Mouse (Mus musculus): Measurements from ENCODE around the gene Medag. TPM values are rescaled to one million over a fixed set of nuclear protein-coding genes. Genes with fewer than 3 reads are reported as not detected.

The Medag gene
- polyA plus RNA-seq, 1 experiment from 2014 or later: 0.13 TPM

- no peaks in the 10 kb centered on the region for H3K27me3 ChIP-seq
- DNase-seq (ENCODE audit: low read depth, low spot score) (no peak), ATAC-seq (no peak)
- POLR2A ChIA-PET: interaction anchor here (0.8 kb wide), 1 partner anchor 9 kb away, joined by 4 read pairs; no protein-coding TSS in a partner anchor
- TF ChIP-seq CTCF (IDR thresholded peaks at IDR 0.05): no peak
- in situ Hi-C loops (cut with MboI; ENCODE audit: low pct_unique_long_range_greater_than_20kb): loop anchor here (5.0 to 25.0 kb wide), 3 partner anchors 37 to 1957 kb away; no protein-coding TSS in a partner anchor
- CTCF ChIA-PET: interaction anchor here (1.3 to 7.2 kb wide), 3 partner anchors 7 to 127 kb away, joined by 4 to 63 read pairs (median 5); no protein-coding TSS in a partner anchor
These were observed 31.1 kb upstream of the Medag start for GRCm38 (mm10) chr5:149380388-149380916.

DNA sequence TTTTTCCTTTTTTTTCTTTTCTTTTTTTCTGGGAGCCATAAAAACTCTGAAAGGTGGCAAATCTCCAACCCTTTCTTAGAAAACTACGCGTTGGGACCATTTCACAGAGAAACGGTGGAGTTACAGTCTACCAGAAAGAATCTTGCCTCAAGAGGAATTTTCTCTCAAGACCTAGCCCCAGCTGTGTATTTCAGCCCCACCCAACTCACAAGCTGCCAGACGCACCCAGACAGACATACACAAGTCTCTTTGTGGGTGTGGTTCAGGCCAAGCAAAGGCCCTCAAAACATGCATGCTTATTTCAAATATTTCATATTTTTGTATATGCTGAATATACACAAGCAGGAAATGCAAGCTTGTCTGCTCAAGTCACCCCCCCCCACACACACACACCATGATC is 29.6 kb upstream of the Medag start:
- in situ Hi-C loops (cut with MboI; ENCODE audit: low pct_unique_long_range_greater_than_20kb): loop anchor here (5.0 to 25.0 kb wide), 3 partner anchors 35 to 1955 kb away; no protein-coding TSS in a partner anchor
- DNase-seq (ENCODE audit: low read depth, low spot score): no peak
- POLR2A ChIA-PET: interaction anchor here (0.8 kb wide), 1 partner anchor 19 kb away, joined by 4 read pairs; no protein-coding TSS in a partner anchor
- CTCF ChIA-PET: interaction anchor here (1.1 kb wide), 1 partner anchor 36 kb away, joined by 6 read pairs; no protein-coding TSS in a partner anchor
- no peak for TF ChIP-seq CTCF (IDR thresholded peaks at IDR 0.05)
- ATAC-seq: no peak
- no peaks in the 10 kb centered on the region for H3K27me3 ChIP-seq

DNA sequence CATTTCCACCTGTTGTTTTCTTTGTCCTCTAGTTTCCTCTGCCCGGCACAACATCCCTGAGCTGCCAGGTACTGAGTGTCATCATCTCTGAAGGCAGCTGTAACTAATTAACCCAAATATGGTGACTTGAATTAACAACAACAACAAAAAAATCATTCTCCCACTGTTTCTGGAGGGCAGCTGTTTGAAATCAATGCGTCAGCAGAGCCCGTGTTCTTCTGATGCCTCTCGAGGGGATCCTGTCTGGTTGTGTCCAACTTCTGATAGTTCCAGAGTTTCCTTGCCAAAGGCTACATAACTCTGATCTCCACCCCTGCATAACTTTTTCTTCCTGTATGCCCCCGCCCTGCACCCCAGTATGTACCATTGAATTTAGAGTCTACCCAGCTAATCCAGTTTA is 28.9 kb upstream of the Medag start:
- ChIA-PET CTCF (interaction anchor here (1.1 kb wide), 1 partner anchor 35 kb away, joined by 6 read pairs; no protein-coding TSS in a partner anchor), POLR2A (interaction anchor here (0.8 kb wide), 1 partner anchor 19 kb away, joined by 4 read pairs; no protein-coding TSS in a partner anchor)
- DNase-seq (ENCODE audit: low read depth, low spot score) (no peak), ATAC-seq (no peak)
- no peaks in the 10 kb centered on the region for H3K27me3 ChIP-seq
- TF ChIP-seq CTCF (IDR thresholded peaks at IDR 0.05): no peak
- in situ Hi-C loops (cut with MboI; ENCODE audit: low pct_unique_long_range_greater_than_20kb): loop anchor here (5.0 to 25.0 kb wide), 3 partner anchors 35 to 1955 kb away; no protein-coding TSS in a partner anchor

GRCm38 (mm10) chr5:149385228-149385961 is 26.2 kb upstream of the Medag start:
- CTCF ChIA-PET: interaction anchor here (1.0 to 5.2 kb wide), 4 partner anchors 9 to 69 kb away, joined by 3 to 63 read pairs (median 4); no protein-coding TSS in a partner anchor
- TF ChIP-seq CTCF (IDR thresholded peaks at IDR 0.05): no peak
- ATAC-seq: no peak
- no peaks in the 10 kb centered on the region for H3K27me3 ChIP-seq
- POLR2A ChIA-PET: interaction anchor here (0.6 to 1.3 kb wide), 2 partner anchors 9 to 37 kb away, joined by 3 read pairs; no protein-coding TSS in a partner anchor
- no peak for DNase-seq (ENCODE audit: low read depth, low spot score)
- in situ Hi-C loops (cut with MboI; ENCODE audit: low pct_unique_long_range_greater_than_20kb): loop anchor here (25.0 kb wide), 2 partner anchors 1023 to 1952 kb away; no protein-coding TSS in a partner anchor

GRCm38 (mm10) chr5:149386294-149386850 is 25.2 kb upstream of the Medag start:
- no peak for TF ChIP-seq CTCF (IDR thresholded peaks at IDR 0.05)
- in situ Hi-C loops (cut with MboI; ENCODE audit: low pct_unique_long_range_greater_than_20kb): loop anchor here (25.0 kb wide), 2 partner anchors 1024 to 1951 kb away; no protein-coding TSS in a partner anchor
- H3K27me3 ChIP-seq: no peaks in the 10 kb centered on the region
- ChIA-PET CTCF (interaction anchor here (1.2 to 5.2 kb wide), 4 partner anchors 10 to 18 kb away, joined by 3 to 63 read pairs (median 4); no protein-coding TSS in a partner anchor), POLR2A (interaction anchor here (1.3 kb wide), 1 partner anchor 10 kb away, joined by 3 read pairs; no protein-coding TSS in a partner anchor)
- no peak for DNase-seq (ENCODE audit: low read depth, low spot score)
- no peak for ATAC-seq

GRCm38 (mm10) chr5:149388947-149389346 is 22.6 kb upstream of the Medag start:
- peak; percentile 63 for DNase-seq (ENCODE audit: low read depth, low spot score)
- in situ Hi-C loops (cut with MboI; ENCODE audit: low pct_unique_long_range_greater_than_20kb): loop anchor here (25.0 kb wide), 2 partner anchors 1027 to 1948 kb away; no protein-coding TSS in a partner anchor
- no peak for TF ChIP-seq CTCF (IDR thresholded peaks at IDR 0.05)
- ChIA-PET POLR2A (interaction anchor here (0.5 to 2.4 kb wide), 7 partner anchors 9 to 745 kb away, joined by 3 to 16 read pairs (median 4); no protein-coding TSS in a partner anchor), CTCF (interaction anchor here (1.0 to 5.2 kb wide), 6 partner anchors 9 to 29 kb away, joined by 3 to 63 read pairs (median 5); no protein-coding TSS in a partner anchor)
- no peaks in the 10 kb centered on the region for H3K27me3 ChIP-seq
- ATAC-seq: peak; percentile 3

DNA sequence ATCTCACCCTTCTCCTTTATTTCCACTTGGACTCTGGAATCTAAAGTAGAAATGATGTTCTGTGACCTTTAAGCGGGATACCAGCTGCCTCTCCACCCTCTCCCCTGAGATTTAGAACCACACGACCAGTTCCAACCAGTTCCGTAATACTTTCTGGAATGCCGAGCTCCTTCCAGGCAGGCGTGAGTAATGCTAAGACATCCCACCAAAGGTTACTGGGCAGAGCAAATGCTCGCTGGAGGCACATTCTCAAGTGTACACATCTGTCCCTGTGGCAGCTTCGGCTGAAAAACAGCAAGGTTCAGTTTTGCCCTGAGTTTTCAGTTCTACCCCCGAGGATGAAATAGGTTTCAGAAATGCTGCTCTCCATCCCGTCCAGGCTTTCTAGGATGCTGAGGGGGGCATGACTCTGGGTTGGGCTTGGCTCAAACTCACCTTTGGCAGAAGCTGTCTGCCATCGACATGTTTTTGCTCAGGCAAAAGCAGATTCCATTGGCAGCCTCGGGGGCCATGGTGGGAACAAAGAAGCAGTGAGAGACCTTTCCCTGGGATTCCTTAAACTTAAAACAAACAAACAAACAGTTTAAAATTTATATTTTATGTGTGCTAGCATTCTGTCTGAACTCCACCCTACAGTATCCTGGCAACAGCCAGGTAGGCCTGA is 21.9 kb upstream of the Medag start:
- ChIA-PET POLR2A (interaction anchor here (0.6 to 2.4 kb wide), 6 partner anchors 8 to 746 kb away, joined by 3 to 16 read pairs (median 3); no protein-coding TSS in a partner anchor), CTCF (interaction anchor here (1.0 to 5.2 kb wide), 7 partner anchors 9 to 41 kb away, joined by 3 to 63 read pairs (median 5); no protein-coding TSS in a partner anchor)
- no peak for TF ChIP-seq CTCF (IDR thresholded peaks at IDR 0.05)
- peak; percentile 98 for DNase-seq (ENCODE audit: low read depth, low spot score)
- peak; percentile 95 for ATAC-seq
- no peaks in the 10 kb centered on the region for H3K27me3 ChIP-seq
- in situ Hi-C loops (cut with MboI; ENCODE audit: low pct_unique_long_range_greater_than_20kb): loop anchor here (25.0 kb wide), 2 partner anchors 1027 to 1948 kb away; no protein-coding TSS in a partner anchor

- no peak for DNase-seq (ENCODE audit: low read depth, low spot score)
- in situ Hi-C loops (cut with MboI; ENCODE audit: low pct_unique_long_range_greater_than_20kb): loop anchor here (25.0 kb wide), 2 partner anchors 1029 to 1946 kb away; no protein-coding TSS in a partner anchor
These were observed 19.8 kb upstream of the Medag start for GRCm38 (mm10) chr5:149391574-149392375.

More at GRCm38 (mm10) chr5:149391574-149392375, 19.8 kb upstream of the Medag start:
- ChIA-PET POLR2A (interaction anchor here (1.8 kb wide), 1 partner anchor 11 kb away, joined by 7 read pairs; no protein-coding TSS in a partner anchor), CTCF (interaction anchor here (4.6 kb wide), 1 partner anchor 12 kb away, joined by 21 read pairs; no protein-coding TSS in a partner anchor)
- no peak for ATAC-seq
- no peak for TF ChIP-seq CTCF (IDR thresholded peaks at IDR 0.05)
- no peaks in the 10 kb centered on the region for H3K27me3 ChIP-seq
